Mouse (Mus musculus): ENCODE measurements around the gene Slc17a6. TPM values are rescaled to one million over a fixed set of nuclear protein-coding genes. Genes with fewer than 3 reads are reported as not detected.
"Not testable (repeated sequence)": the region's sequence is repeated elsewhere in the genome, so short reads cannot be mapped to it uniquely, and the experiment has no call there.

Slc17a6 gene
- total RNA-seq, 2 experiments from 2014 or later, result 28.4 to 34.3 TPM

GRCm38 (mm10) chr7:51662441-51662840 is 40.6 kb downstream of the Slc17a6 start:
- DNase-seq (ENCODE audit: low spot score in 2 of 2), result no peak

GRCm38 (mm10) chr7:51693539-51694217 is 71.9 kb downstream of the Slc17a6 start:
- DNase-seq (ENCODE audit: low spot score in 2 of 2), result no peak

GRCm38 (mm10) chr7:51694452-51694851 is 72.6 kb downstream of the Slc17a6 start:
- DNase-seq (ENCODE audit: low spot score in 2 of 2), result no peak

GRCm38 (mm10) chr7:51709508-51709907 is 87.7 kb downstream of the Slc17a6 start:
- no peak for DNase-seq (ENCODE audit: low spot score in 2 of 2)

- not testable (repeated sequence) for DNase-seq (ENCODE audit: low spot score in 2 of 2)
These were observed 88.5 kb downstream of the Slc17a6 start for GRCm38 (mm10) chr7:51710346-51710745.

- DNase-seq (ENCODE audit: low spot score in 2 of 2), result no peak
These were observed 94.0 kb downstream of the Slc17a6 start for GRCm38 (mm10) chr7:51715771-51716170.

Other genes with a start within 250 kb of the Slc17a6 start
- under 1 TPM; 0.66 to 0.79 TPM for gene Ano5, start 111.0 kb upstream of the Slc17a6 start, total RNA-seq (2021)
- 10 to 100 TPM; 42.7 to 48.0 TPM for gene Gas2, start 240.0 kb downstream of the Slc17a6 start, total RNA-seq (2021)
- 1 to 10 TPM; 4.2 to 5.3 TPM for gene Fancf, start 240.3 kb downstream of the Slc17a6 start, total RNA-seq (2021)

Data from left cerebral cortex, adult 18-20 months (tissue).